Mouse (Mus musculus) brain, embryonic 14.5 days (tissue): ENCODE measurements at regions not wholly inside any gene's neighbourhood (a gene's known extent, or its start where the extent isn't known, plus 50 kb on each side); places are given as distances from the start of the nearest gene placed in this dataset.

Source experiments
- CTCF ChIP-seq: fragments of 200-500 bp; IDR thresholded peaks from 2 replicates; pipeline ENCODE4 v1.5.1; 2012; ENCODE audit warnings: inconsistent platforms, mild to moderate bottlenecking, moderate library complexity, borderline replicate concordance; ENCODE audit not compliant: insufficient read depth, insufficient read length; ENCODE audit errors: extremely low read depth
- POLR2A ChIP-seq: fragments of 200-500 bp; IDR thresholded peaks from 2 replicates; pipeline ENCODE4 v1.6.1; 2012; ENCODE audit warnings: mild to moderate bottlenecking, inconsistent platforms, borderline replicate concordance; ENCODE audit not compliant: poor library complexity, insufficient read depth, insufficient read length, severe bottlenecking; ENCODE audit errors: extremely low read depth

DNA sequence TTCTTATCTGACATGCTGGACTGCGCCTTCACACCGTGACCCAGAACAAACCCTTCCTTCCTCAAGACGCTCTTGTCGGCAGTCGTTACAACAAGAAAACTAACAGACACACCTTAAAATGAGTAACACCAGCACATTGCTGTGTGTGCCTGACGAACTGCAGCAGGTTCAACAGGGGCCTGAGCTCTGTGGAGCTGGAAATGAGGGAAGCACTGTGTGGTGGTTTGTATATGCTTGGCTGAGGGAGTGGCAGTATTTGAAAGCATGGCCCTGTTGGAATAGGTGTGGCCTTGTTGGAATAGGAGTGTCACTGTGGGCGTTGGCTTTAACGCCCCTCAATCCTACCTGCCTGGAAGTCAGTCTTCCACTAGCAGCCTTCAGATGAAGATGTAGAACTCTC is 203.9 kb upstream of the Dio3 start:
- TF ChIP-seq CTCF (no peak), POLR2A (no peak)
